Mouse (Mus musculus) heart, embryonic 13.5 days (tissue): Measurements from ENCODE around the gene Mrm3. TPM values are rescaled to one million over a fixed set of nuclear protein-coding genes. Genes with fewer than 3 reads are reported as not detected.

Experiments
- ATAC-seq: fragments of 200-750 bp; cut with Nextera tagmentation; 2 replicates; pipeline ENCODE4 v1.8.0; 2017; ENCODE audit warnings: moderate TSS enrichment; ENCODE audit not compliant: insufficient number of reproducible peaks, low FRiP score, low TSS enrichment; ENCODE audit errors: extremely low read depth
- H3K27ac ChIP-seq: fragments of 300-500 bp; sonication (generic); replicated peaks from 2 replicates; pipeline ENCODE4 v1.5.1; 2015; ENCODE audit warnings: moderate library complexity, mild to moderate bottlenecking, inconsistent platforms
- H3K27me3 ChIP-seq: fragments of 300-500 bp; sonication (generic); replicated peaks from 2 replicates; pipeline ENCODE4 v1.6.1; 2015; ENCODE audit warnings: mild to moderate bottlenecking, inconsistent platforms
- H3K36me3 ChIP-seq: fragments of 300-500 bp; sonication (generic); 2 replicates; pipeline ENCODE4 v1.6.1; 2015; ENCODE audit warnings: mild to moderate bottlenecking, inconsistent platforms
- H3K4me1 ChIP-seq: fragments of 300-500 bp; sonication (generic); 2 replicates; pipeline ENCODE4 v1.6.1; 2015; ENCODE audit warnings: inconsistent platforms
- H3K4me2 ChIP-seq: fragments of 300-500 bp; sonication (generic); 2 replicates; pipeline ENCODE4 v1.6.1; 2015; ENCODE audit warnings: inconsistent platforms, mild to moderate bottlenecking, moderate library complexity
- H3K4me3 ChIP-seq: fragments of 300-500 bp; sonication (generic); 2 replicates; pipeline ENCODE4 v1.5.1; 2015; ENCODE audit warnings: moderate library complexity, mild to moderate bottlenecking, inconsistent platforms
- H3K9ac ChIP-seq: fragments of 300-500 bp; sonication (generic); 2 replicates; pipeline ENCODE4 v1.6.1; 2015; ENCODE audit warnings: inconsistent platforms, mild to moderate bottlenecking, moderate library complexity
- H3K9me3 ChIP-seq: fragments of 300-500 bp; sonication (generic); 2 replicates; pipeline ENCODE4 v1.6.1; 2016; ENCODE audit warnings: inconsistent platforms
- WGBS: fragments of 180-500 bp; shearing (Covaris S2); methylation state at CpG from one replicate; pipeline ENCODE4 v1.1.7; 2015; ENCODE audit warnings: mixed read lengths; 5-methylcytosine and 5-hydroxymethylcytosine counted together
- polyA plus RNA-seq: library from polyadenylated mRNA; unstranded; fragments of >200 nt; fragmentation: Nextera tagmentation; extraction: Ambion mirVana; gene quantifications from 2 replicates; pipeline ENCODE4 v1.2.1, GENCODE M21; 2015

Mrm3 gene
- polyA plus RNA-seq, 1 experiment from 2014 or later: 21.1 TPM

- Histone ChIP-seq H3K4me2 (peak overlapping the region; percentile 48), H3K9ac (peak overlapping the region; percentile 40; the same call in 1 of the 2 replicates), H3K27ac (peak overlapping the region; percentile 85), H3K4me1 (peaks cover 69% of the 10 kb centered on the region), H3K27me3 (no peaks in the 10 kb centered on the region), H3K4me3 (no peak overlapping the region), H3K36me3 (no peaks in the 10 kb centered on the region), H3K9me3 (no peaks in the 10 kb centered on the region)
- WGBS: 50% methylated on average over 6 of the region's 6 CpGs
- no peak for ATAC-seq
These were observed 49.3 kb downstream of the Mrm3 start for GRCm38 (mm10) chr11:76292831-76293230.

- 71% methylated on average over 5 of the region's 5 CpGs for WGBS
- H3K27me3 ChIP-seq: no peaks in the 10 kb centered on the region
- no peaks in the 10 kb centered on the region for H3K36me3 ChIP-seq
- H3K27ac ChIP-seq: no peak overlapping the region
- H3K9me3 ChIP-seq: no peaks in the 10 kb centered on the region
- H3K4me3 ChIP-seq: no peak overlapping the region
- ATAC-seq: no peak
- H3K4me1 ChIP-seq: peaks cover 75% of the 10 kb centered on the region
- no peak overlapping the region for H3K9ac ChIP-seq
- H3K4me2 ChIP-seq: no peak overlapping the region
These were observed 50.6 kb downstream of the Mrm3 start for GRCm38 (mm10) chr11:76294078-76294477.

GRCm38 (mm10) chr11:76294836-76295235, 51.3 kb downstream of the Mrm3 start:
- H3K4me3 ChIP-seq: no peak overlapping the region
- WGBS: 24% methylated on average over 9 of the region's 9 CpGs
- no peaks in the 10 kb centered on the region for H3K27me3 ChIP-seq
- no peaks in the 10 kb centered on the region for H3K36me3 ChIP-seq
- H3K27ac ChIP-seq: no peak overlapping the region
- no peak overlapping the region; the same call in 1 of the 2 replicates for H3K9ac ChIP-seq
- peaks cover 83% of the 10 kb centered on the region for H3K4me1 ChIP-seq
- no peak overlapping the region for H3K4me2 ChIP-seq
- ATAC-seq: no peak
- no peaks in the 10 kb centered on the region for H3K9me3 ChIP-seq

- ATAC-seq: no peak
- no peaks in the 10 kb centered on the region for H3K9me3 ChIP-seq
- no peaks in the 10 kb centered on the region for H3K36me3 ChIP-seq
- H3K4me2 ChIP-seq: no peak overlapping the region
- no peaks in the 10 kb centered on the region for H3K27me3 ChIP-seq
- no peak overlapping the region for H3K27ac ChIP-seq
- 55% methylated on average over 9 of the region's 9 CpGs for WGBS
- peaks cover 76% of the 10 kb centered on the region for H3K4me1 ChIP-seq
- no peak overlapping the region for H3K4me3 ChIP-seq
- H3K9ac ChIP-seq: 0 out of 2 replicates have a peak overlapping the region, but pooled peaks have one; percentile 12
These were observed 53.7 kb downstream of the Mrm3 start for GRCm38 (mm10) chr11:76297252-76297651.

GRCm38 (mm10) chr11:76298457-76299000, 55.0 kb downstream of the Mrm3 start:
- H3K27ac ChIP-seq: no peak overlapping the region
- no peak for ATAC-seq
- no peak overlapping the region for H3K4me2 ChIP-seq
- WGBS: 38% methylated on average over 9 of the region's 9 CpGs
- no peaks in the 10 kb centered on the region for H3K27me3 ChIP-seq
- H3K4me1 ChIP-seq: peaks cover 64% of the 10 kb centered on the region
- 0 out of 2 replicates have a peak overlapping the region, but pooled peaks have one; percentile 25 for H3K9ac ChIP-seq
- no peaks in the 10 kb centered on the region for H3K9me3 ChIP-seq
- no peaks in the 10 kb centered on the region for H3K36me3 ChIP-seq
- no peak overlapping the region for H3K4me3 ChIP-seq

Other genes with a start within 250 kb of the Mrm3 start
- not detected in 2 replicates for gene 1700016K19Rik, start 243.8 kb upstream of the Mrm3 start, polyA plus RNA-seq
- gene Rflnb, start 215.9 kb upstream of the Mrm3 start, polyA plus RNA-seq: 9.5 and 10.7 TPM in 2 replicates
- 28.4 and 31.8 TPM in 2 replicates for gene Vps53, start 64.1 kb upstream of the Mrm3 start, polyA plus RNA-seq
- 22.8 and 26.9 TPM in 2 replicates for gene Fam57a, start 64.0 kb upstream of the Mrm3 start, polyA plus RNA-seq
- 0.91 and 1.5 TPM in 2 replicates for gene Dbil5, start 26.1 kb upstream of the Mrm3 start, polyA plus RNA-seq
- gene Gemin4, start 26.1 kb upstream of the Mrm3 start, polyA plus RNA-seq: 20.0 and 23.9 TPM in 2 replicates
- 114 and 126 TPM in 2 replicates for gene Glod4, start within 50 bp of the Mrm3 start, polyA plus RNA-seq
- gene Nxn, start 155.4 kb downstream of the Mrm3 start, polyA plus RNA-seq: 23.2 and 23.6 TPM in 2 replicates
- gene Timm22, start 163.2 kb downstream of the Mrm3 start, polyA plus RNA-seq: 78.6 and 92.4 TPM in 2 replicates